Mouse (Mus musculus) E14TG2a.4 (cell line): ENCODE results near the gene Palm.

ENCODE experiments used
- H3K27me3 ChIP-seq: 2 replicates; pipeline ENCODE4 v1.6.1; 2014; ENCODE audit warnings: low read length, control low read depth; ENCODE audit not compliant: insufficient read depth
- H3K36me3 ChIP-seq: 2 replicates; pipeline ENCODE4 v1.6.1; 2014; ENCODE audit warnings: low read length, control low read depth; ENCODE audit not compliant: insufficient read depth
- H3K4me1 ChIP-seq: replicated peaks from 2 replicates; pipeline ENCODE4 v1.6.1; 2014; ENCODE audit warnings: low read depth, low read length, control low read depth
- H3K4me3 ChIP-seq: replicated peaks from 2 replicates; pipeline ENCODE4 v1.5.1; 2014; ENCODE audit warnings: mild to moderate bottlenecking, low read length
- H3K9me3 ChIP-seq: 2 replicates; pipeline ENCODE4 v1.6.1; 2014; ENCODE audit warnings: low read length, control low read depth
- CTCF ChIP-seq: conservative IDR thresholded peaks from 2 replicates; pipeline ENCODE4 v1.5.1; 2014; ENCODE audit warnings: low read length
- NANOG ChIP-seq: IDR thresholded peaks from 2 replicates; pipeline ENCODE4 v1.6.1; 2014; ENCODE audit warnings: borderline replicate concordance, low read length, mixed read lengths
- POU5F1 ChIP-seq: IDR thresholded peaks from 2 replicates; pipeline ENCODE4 v1.6.1; 2014; ENCODE audit warnings: low read length, borderline replicate concordance

Gene Palm

DNA sequence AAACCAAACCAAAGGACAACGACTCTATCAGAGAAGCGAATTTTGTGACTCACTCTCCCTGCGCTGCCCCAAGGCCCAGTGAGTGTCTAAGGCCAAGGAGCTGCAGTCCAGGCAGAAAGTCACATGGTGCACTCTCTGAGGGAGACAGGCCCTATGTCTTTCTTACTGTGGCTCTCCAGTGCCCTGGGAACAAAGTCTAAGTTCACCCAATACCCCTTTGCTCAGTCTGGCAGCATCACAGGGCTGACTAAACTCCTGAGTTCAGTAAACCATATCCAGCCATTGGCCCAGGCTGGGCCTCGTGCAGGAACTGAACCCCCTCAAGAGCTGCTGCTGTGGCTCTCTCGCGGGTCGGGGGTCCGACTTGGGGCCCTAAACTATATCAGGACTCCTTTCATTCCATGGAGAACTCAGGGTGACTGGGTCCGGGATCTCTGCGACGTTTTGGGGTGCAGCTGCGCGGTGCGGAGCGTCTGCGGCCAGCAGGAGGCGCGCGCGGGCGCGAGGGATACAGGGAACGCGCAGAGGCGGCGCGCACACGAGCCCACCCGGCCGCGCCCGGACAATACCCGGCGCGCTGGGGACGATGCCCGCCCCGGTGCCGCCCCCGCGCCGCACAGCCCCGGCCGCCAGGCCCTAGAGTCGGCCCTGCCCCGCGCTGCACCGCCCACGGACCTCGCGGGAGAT is at the start of gene Palm:
Palm (plus strand) TSS at position 522 of the 687 bp plus-strand sequence.
- TF ChIP-seq NANOG: no peak
- no peak; the same call in 1 of the 2 replicates for TF ChIP-seq CTCF
- no peak for TF ChIP-seq POU5F1
- Histone ChIP-seq H3K36me3 (no peaks in the 10 kb centered on the region), H3K27me3 (peaks cover 38% of the 10 kb centered on the region), H3K4me1 (peaks cover 52% of the 10 kb centered on the region), H3K4me3 (peak within 1 kb of the TSS; percentile 91), H3K9me3 (no peaks in the 10 kb centered on the region)

DNA sequence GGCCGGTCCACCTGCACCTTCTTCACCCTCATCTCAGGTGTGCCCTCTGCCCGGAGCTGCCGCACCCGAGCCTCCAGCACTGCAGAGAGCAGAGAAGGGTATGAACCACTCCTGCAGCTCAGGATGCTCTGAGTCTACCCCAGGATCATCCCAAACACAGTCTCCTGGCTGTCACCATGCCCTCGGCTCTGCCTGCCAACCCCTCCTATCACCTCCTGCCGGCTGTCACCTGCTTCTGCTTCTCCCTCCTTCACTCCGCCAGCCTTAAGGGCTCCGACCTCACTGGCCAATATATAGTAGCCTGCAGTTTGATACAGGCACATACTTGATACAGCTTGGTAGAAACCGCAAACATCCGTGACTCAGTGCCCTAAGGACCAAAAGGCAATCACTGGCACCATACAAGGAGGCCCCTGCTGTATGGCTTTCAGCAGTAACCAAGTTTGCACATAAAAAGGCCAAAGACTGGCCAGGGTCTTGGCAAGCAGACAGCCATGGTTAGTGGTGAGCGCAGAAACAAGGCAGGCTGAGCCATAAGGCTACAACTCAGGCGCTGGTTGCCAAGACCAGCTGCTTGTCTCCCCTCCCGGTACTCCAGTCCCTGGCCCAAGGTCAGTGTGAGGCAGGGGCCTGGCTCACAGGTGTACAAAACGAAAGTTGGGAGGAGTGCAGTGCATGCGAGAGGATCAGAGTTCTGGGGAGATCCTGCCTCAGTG is 49.6 kb upstream of the Palm start:
- peaks cover 65% of the 10 kb centered on the region for H3K36me3 ChIP-seq
- no peak overlapping the region for H3K4me3 ChIP-seq
- no peaks in the 10 kb centered on the region for H3K27me3 ChIP-seq
- H3K9me3 ChIP-seq: peaks cover 44% of the 10 kb centered on the region
- TF ChIP-seq CTCF: no peak
- no peak for TF ChIP-seq NANOG
- TF ChIP-seq POU5F1: no peak
- H3K4me1 ChIP-seq: peaks cover 33% of the 10 kb centered on the region

DNA sequence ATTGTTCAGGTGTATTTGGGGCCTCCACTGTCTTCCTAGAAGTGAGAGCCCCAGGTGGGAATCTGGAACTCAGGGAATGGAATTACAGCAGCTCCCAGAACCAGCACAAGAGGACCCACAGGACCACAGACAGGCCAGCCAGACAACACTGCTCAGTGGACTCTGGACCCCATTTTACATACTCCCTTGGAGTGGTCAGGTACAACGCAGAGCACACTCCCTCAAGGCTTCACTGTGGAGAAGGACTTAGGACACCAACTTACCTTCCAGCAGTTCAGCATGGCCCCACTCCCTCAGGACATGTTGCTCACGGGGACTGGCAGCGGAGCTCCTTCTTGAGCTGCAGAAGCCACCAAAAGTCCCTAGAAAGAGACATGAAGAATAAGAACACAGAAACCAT is 48.0 kb upstream of the Palm start:
- no peak for TF ChIP-seq POU5F1
- TF ChIP-seq NANOG: no peak
- TF ChIP-seq CTCF: no peak
- Histone ChIP-seq H3K4me3 (peak overlapping the region; percentile 89), H3K36me3 (peaks cover 49% of the 10 kb centered on the region)

DNA sequence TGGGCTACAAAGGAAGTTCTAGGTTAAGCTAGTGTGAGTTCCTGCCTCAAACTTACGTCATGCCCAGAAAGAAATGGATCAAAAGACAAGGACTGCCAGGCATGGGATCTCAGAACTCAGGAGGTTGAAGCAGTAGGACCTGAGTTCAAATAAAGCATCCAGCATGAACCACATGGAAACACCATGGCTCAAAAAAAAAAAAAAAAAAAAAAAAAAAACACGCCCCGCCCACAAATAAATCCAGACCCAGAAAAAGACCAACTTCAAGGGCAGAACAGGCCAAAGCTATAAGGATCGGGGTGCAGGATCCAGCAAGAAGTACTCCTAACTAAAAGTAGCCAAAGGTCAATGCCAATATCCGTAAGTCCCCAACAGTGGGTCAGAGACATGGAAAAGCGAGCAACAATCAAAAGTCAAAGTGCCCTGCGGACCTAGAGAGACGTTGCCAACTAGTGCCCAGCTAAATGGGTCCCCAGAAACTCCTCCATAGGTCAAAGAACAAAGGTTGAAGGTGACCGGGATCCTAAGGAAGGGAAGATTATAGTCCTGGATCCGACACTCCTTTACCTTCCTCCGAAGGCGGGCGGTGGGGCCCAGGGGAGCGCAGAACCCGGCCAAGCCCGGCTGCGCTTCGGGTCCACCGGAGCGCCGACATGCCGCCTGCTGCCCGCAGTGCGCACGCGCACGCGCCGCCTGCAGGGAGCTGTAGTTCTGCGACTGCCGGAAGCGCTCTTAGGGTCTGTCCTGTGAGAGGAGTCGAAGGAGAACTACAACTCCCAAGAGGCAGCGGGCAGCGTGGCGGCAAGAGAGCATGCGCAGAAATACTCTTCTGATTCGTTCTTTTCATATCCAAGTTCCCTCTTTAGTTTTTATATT is 47.2 kb upstream of the Palm start, which contains the start of gene Polrmt:
Polrmt (minus strand) TSS at position 684 of the 876 bp plus-strand sequence.
- Histone ChIP-seq H3K4me3 (peak within 1 kb of the TSS; percentile 89), H3K9me3 (peaks cover 21% of the 10 kb centered on the region), H3K36me3 (peaks cover 42% of the 10 kb centered on the region), H3K4me1 (peaks cover 47% of the 10 kb centered on the region), H3K27me3 (no peaks in the 10 kb centered on the region)
- TF ChIP-seq NANOG (no peak), CTCF (no peak), POU5F1 (no peak)

More for the DNA sequence above, 48.0 kb upstream of the Palm start:
- Histone ChIP-seq H3K9me3 (peaks cover 28% of the 10 kb centered on the region), H3K4me1 (peaks cover 44% of the 10 kb centered on the region), H3K27me3 (no peaks in the 10 kb centered on the region)

DNA sequence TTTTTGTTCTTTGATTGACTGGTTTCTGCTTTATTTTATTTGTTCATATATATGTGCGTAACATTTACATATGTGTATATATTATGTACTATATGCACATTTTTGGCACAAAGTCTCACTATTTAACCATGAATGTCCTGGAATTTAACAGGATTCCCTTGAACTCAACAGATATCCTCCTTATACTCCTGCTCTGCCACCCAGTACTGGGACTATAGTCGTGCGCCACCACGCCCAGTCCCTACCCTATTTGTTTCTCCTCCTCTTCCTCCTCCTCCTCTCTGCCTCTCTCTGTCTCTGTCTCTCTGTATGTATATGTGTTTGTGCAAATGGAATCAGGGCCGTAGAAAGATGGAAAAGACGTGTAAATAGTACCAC is 46.6 kb upstream of the Palm start:
- peaks cover 51% of the 10 kb centered on the region for H3K4me1 ChIP-seq
- TF ChIP-seq NANOG (no peak), POU5F1 (no peak), CTCF (no peak)
- peak overlapping the region; percentile 89; the same call in 1 of the 2 replicates for H3K4me3 ChIP-seq
- H3K36me3 ChIP-seq: peaks cover 36% of the 10 kb centered on the region
- no peaks in the 10 kb centered on the region for H3K27me3 ChIP-seq
- peaks cover 15% of the 10 kb centered on the region for H3K9me3 ChIP-seq

DNA sequence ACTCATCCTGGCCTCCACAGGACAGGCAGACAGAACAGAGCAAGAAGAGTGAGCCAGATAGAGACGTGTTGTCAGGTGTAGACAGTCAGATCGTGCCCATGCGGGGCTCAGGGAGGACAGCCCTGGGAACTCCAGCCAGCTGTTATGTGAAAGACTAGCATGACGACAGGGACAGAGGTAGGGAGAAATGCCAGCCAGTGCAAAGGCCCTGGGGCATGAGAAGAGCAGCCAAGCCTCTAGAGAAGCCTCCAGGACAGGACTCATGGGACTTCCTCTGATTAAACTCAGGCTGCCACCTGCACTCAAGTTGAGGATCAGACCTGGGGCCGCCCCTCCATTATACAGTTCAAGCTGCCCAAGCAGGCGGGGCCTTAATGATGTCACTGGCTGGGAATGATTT is 44.9 kb upstream of the Palm start:
- TF ChIP-seq CTCF (no peak), NANOG (no peak), POU5F1 (no peak)
- Histone ChIP-seq H3K4me1 (peaks cover 48% of the 10 kb centered on the region), H3K4me3 (no peak overlapping the region), H3K9me3 (no peaks in the 10 kb centered on the region), H3K27me3 (no peaks in the 10 kb centered on the region), H3K36me3 (peaks cover 18% of the 10 kb centered on the region)

DNA sequence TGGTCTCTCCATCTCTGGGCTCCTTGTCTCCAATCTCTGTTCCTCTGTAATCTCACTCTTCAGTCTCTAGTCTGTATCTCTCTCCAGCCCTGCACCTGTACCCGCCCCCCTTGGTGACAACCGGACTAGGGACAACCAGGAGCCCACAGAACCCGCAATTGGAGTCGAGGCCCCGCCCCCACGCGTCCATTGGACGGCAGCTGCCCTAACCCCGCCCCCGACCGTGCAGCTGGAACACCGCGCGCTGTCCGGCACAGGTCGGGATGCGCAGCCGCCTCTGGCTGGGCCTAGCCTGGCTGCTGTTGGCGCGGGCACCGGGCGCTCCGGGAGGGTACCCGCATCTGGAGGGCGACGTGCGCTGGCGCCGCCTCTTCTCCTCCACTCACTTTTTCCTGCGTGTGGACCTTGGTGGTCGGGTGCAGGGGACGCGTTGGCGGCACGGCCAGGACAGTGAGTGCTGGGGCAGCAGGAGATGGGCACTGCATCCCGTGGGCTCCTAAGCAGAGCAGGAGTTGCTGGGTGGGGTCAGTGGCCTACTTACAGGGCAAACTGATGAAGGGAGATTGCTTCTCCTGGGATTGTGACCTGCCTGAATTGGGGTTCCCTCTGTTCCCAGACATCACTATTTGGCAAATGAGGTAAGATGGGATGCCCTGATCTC is 38.4 kb upstream of the Palm start, which contains the start of gene Fgf22:
Fgf22 (plus strand) TSS at position 221 of the 661 bp plus-strand sequence.
- Histone ChIP-seq H3K9me3 (no peaks in the 10 kb centered on the region), H3K36me3 (peaks cover 31% of the 10 kb centered on the region), H3K27me3 (peaks cover 13% of the 10 kb centered on the region; the same call in 1 of the 2 replicates), H3K4me3 (peak within 1 kb of the TSS; percentile 77), H3K4me1 (peaks cover 47% of the 10 kb centered on the region)
- TF ChIP-seq CTCF: no peak

DNA sequence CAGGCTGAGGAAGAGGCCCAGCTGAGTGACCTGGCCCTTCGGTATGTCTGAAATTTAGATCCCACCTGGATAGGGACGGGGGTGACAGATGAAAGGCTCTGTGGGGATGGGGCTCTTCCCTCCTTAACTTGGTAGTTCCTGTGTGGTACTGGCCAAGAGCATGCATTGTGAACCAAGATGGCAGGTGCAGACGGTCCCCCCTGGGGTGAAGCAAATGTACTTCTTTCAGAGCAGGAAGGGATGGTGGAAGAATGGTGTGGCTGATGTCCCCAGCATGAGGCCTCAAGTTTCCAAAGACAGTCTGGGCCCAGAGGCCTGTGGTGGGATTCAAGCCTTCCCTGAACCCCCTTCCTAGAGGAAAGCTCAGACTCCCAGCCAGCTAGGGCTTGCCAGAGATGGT is 37.5 kb upstream of the Palm start:
- H3K9me3 ChIP-seq: no peaks in the 10 kb centered on the region
- no peak for TF ChIP-seq CTCF
- TF ChIP-seq POU5F1: no peak
- no peak; the same call in 1 of the 2 replicates for TF ChIP-seq NANOG
- H3K27me3 ChIP-seq: peaks cover 13% of the 10 kb centered on the region; the same call in 1 of the 2 replicates
- peaks cover 40% of the 10 kb centered on the region for H3K36me3 ChIP-seq
- peak overlapping the region; percentile 77 for H3K4me3 ChIP-seq
- H3K4me1 ChIP-seq: peaks cover 51% of the 10 kb centered on the region
